Mouse (Mus musculus) embryonic fibroblast, embryonic 13.5 days (primary cell): ENCODE measurements around the gene Itgb6. TPM values are rescaled to one million over a fixed set of nuclear protein-coding genes. Genes with fewer than 3 reads are reported as not detected.

Experiments used
- H3K27ac ChIP-seq: 2 replicates; pipeline ENCODE4 v1.5.1; 2012; ENCODE audit warnings: low read length, control low read depth, inconsistent platforms; ENCODE audit not compliant: insufficient read depth
- H3K4me1 ChIP-seq: 2 replicates; pipeline ENCODE4 v1.6.1; 2011; ENCODE audit warnings: low read length; ENCODE audit not compliant: control insufficient read depth, insufficient read depth
- H3K4me3 ChIP-seq: 2 replicates; pipeline ENCODE4 v1.5.1; 2011; ENCODE audit warnings: mild to moderate bottlenecking, control low read depth, low read length; ENCODE audit not compliant: insufficient read depth
- CTCF ChIP-seq: IDR thresholded peaks from 2 replicates; pipeline ENCODE4 v1.5.1; 2011; ENCODE audit warnings: mild to moderate bottlenecking, control low read depth, low read length, moderate library complexity, borderline replicate concordance; ENCODE audit not compliant: insufficient read depth
- POLR2A ChIP-seq: IDR thresholded peaks from 2 replicates; pipeline ENCODE4 v1.6.1; 2011; ENCODE audit warnings: low read depth, mild to moderate bottlenecking, control low read depth, low read length, moderate library complexity
- polyA plus RNA-seq: library from polyadenylated mRNA; stranded (reverse); fragments of >200 nt; gene quantifications from 2 replicates; pipeline ENCODE4 v1.2.4, GENCODE M21; 2011; ENCODE audit warnings: low read depth; ENCODE audit not compliant: missing spikeins, insufficient read length

Gene Itgb6
- polyA plus RNA-seq, 1 experiment: not detected

DNA sequence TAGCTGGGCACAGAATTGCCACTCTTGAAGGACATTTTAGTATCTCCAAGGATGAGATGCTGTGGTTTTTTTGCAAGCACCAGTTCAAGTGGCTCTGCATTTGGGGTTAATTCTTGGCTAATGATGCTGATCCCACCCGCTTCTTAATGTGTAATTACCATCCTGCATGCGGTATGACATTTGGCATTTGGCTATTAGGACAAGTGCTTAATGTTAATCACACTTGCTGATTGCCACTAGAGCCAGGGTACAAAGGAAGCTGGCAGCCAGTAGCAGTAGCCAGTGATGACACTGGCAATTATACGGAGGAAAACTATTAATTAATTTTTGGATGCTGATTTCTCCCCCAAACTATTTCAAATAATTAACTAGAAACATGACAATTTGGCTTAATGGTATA, 86.0 kb downstream of the Itgb6 start:
- Histone ChIP-seq H3K4me3 (no peak overlapping the region), H3K27ac (no peak overlapping the region), H3K4me1 (no peaks in the 10 kb centered on the region; the same call in 1 of the 2 replicates)
- TF ChIP-seq POLR2A (no peak), CTCF (no peak)

DNA sequence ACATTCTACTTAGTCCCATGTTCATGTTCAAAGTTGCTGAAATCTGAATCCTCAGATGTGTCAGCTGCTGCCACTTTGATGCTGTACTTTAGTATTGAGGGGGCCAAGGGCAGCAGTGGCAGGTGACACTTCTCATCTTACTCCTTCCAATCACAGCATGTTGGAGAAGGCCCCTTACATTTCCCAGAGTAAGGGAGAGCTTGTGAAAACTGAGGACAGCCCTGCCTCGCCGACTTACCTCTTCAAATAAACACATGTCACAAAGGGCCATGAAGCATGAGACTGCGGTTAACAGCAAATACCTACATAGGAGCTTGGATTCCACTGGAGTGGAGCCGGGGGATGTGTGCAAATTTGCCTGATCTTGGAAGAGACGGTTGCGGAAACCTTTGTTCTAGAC, 86.4 kb downstream of the Itgb6 start:
- Histone ChIP-seq H3K27ac (no peak overlapping the region), H3K4me3 (no peak overlapping the region), H3K4me1 (no peaks in the 10 kb centered on the region; the same call in 1 of the 2 replicates)
- TF ChIP-seq CTCF (no peak), POLR2A (no peak)

DNA sequence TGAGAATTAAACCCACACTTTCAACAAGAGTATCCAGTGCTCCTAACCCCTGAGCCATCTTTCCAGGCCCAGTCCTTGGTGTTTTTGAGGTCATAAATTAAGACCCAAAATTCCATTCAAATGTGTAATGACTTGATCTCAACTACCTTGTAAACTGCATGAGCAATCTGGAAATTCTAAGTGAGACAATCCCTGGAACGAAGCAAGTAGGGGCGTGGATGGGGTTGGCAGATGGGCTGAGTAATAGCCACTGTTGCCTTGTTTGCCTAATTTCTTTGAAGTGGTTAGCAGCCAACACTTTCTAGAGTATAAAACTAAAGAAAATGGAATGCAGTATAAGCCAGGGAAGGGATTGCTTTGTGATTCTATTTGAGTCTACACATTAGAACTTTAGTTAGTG, 89.7 kb downstream of the Itgb6 start:
- Histone ChIP-seq H3K4me1 (0 out of 2 replicates have a peak, but pooled peaks cover under 1% of the 10 kb centered on the region), H3K4me3 (no peak overlapping the region), H3K27ac (no peak overlapping the region)
- no peak for TF ChIP-seq CTCF
- TF ChIP-seq POLR2A: no peak

DNA sequence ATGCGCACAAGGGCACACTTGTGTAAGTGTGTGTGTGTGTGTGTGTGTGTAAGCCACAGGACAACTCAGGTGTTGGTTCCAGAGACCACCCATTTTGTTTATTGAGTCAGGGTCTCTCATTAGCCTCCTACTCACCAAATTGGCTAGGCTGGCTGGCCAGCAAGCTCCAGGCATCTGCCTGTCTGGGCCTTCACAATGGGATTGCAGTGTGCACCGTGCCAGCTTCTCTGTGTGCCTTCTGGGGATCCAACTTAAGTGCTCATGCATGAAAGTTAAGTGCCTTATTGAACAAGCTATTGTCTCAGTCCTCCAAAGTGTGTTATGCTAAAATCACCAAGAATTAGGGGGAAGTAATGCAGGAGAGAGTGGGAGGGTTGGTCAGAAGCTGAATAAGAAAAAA, 92.1 kb downstream of the Itgb6 start:
- 0 out of 2 replicates have a peak, but pooled peaks cover 4% of the 10 kb centered on the region for H3K4me1 ChIP-seq

DNA sequence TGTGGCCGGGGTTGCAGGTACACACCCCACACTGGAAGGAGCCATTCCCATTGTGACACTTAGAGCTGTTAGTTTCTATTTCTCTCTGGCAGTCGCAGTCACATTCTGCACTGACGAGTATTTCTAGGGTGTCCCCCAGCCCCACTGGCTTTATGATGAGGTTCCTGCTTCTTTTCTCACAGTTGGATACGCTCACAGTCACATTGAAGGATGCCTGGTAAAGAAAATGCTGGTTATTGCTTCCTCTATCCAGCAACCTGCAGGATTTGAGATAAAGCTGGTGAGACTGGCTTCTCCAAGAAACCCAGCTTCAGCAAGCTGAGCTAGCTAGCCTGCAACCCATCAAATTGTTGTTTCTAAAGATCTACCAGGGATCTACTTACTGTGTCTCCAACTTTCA, 94.5 kb downstream of the Itgb6 start:
- no peak overlapping the region for H3K4me3 ChIP-seq
- H3K27ac ChIP-seq: no peak overlapping the region
- TF ChIP-seq POLR2A (no peak), CTCF (no peak)
- H3K4me1 ChIP-seq: 0 out of 2 replicates have a peak, but pooled peaks cover 4% of the 10 kb centered on the region

More for the DNA sequence above, 92.1 kb downstream of the Itgb6 start:
- TF ChIP-seq POLR2A: no peak
- Histone ChIP-seq H3K4me3 (no peak overlapping the region), H3K27ac (no peak overlapping the region)

DNA sequence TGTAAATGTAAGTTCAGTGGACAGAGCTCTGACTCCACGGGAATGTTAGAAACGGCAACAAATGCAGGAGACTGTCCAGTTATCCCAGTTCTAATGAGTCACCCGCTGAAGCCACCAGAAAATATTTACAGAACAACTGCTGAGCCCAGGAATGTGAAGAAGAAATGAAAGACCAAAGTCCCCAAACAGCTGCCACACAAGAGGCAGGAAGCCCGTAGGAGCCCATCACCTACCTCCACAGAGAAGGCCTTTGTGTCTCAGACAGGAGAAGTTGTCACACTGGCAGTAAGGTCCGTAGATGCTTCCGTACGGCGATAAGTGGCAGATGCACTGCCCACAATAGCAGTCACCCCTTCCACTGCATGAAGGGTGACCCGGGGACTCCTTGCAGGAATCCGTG, 94.9 kb downstream of the Itgb6 start:
- Histone ChIP-seq H3K4me3 (no peak overlapping the region), H3K27ac (no peak overlapping the region), H3K4me1 (0 out of 2 replicates have a peak, but pooled peaks cover 4% of the 10 kb centered on the region)
- TF ChIP-seq POLR2A (no peak), CTCF (no peak)

DNA sequence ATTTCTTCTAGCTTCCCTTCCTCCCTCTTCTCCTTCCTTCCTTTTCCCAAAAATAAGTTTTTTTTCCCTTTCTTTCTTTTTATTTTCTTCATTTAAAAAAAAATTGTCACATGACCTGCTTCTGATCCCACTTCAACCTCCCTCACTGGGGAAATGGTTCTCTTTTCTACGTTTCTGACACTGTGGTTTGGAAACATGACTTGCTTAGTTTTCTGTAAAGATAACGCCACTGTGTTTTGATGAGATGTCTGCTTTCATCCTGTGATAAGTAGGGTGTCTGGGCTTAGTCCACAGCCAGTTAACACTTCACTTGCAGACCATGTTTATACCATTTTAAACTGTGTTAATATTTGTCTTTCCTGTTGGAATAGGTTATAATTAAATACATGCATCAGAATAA, 96.7 kb downstream of the Itgb6 start:
- H3K4me1 ChIP-seq: 0 out of 2 replicates have a peak, but pooled peaks cover 4% of the 10 kb centered on the region
- H3K4me3 ChIP-seq: no peak overlapping the region
- H3K27ac ChIP-seq: no peak overlapping the region
- TF ChIP-seq CTCF (no peak), POLR2A (no peak)

DNA sequence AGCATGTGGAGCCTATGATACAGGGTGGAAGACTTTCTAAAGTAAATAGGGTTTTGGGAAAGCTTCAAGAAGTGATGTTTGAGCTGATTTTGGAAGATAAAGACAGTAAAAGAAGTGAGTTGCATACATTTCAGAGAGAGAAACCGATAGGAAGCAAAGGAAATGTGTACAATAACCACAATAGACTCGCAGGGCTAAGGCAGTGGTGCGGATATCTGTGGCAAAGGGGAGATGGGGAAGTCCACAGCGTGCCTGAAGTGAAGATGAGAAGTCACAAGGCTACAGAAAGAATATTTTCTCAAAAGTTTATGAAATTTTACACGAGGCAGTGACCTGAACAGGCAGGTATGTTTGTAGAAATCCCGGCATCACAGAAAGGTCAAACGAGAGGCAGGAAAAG, 100.3 kb downstream of the Itgb6 start:
- no peak overlapping the region for H3K4me3 ChIP-seq
- no peaks in the 10 kb centered on the region for H3K4me1 ChIP-seq
- TF ChIP-seq CTCF: no peak
- TF ChIP-seq POLR2A: no peak
- no peak overlapping the region for H3K27ac ChIP-seq

DNA sequence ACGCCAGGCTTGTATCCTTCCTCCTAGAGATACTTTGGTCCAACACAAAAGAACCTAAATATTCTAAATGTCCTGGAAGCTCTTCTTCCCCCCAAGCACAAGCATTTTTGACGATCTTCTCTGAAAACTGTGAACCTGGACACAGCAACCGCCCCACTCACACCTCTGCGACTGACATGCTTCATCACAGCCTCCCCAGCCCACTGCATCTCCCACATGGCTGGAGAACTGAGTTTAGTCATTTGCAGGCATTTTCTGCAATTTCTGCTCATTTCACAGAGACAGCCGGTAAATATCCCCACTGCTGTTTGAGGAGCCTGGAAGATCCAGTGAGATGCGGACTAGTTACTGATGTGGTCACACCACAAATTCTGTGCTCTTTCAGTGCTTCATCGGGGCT, 107.7 kb downstream of the Itgb6 start:
- H3K4me1 ChIP-seq: no peaks in the 10 kb centered on the region
- H3K27ac ChIP-seq: no peak overlapping the region
- TF ChIP-seq POLR2A (no peak), CTCF (no peak)
- no peak overlapping the region for H3K4me3 ChIP-seq

DNA sequence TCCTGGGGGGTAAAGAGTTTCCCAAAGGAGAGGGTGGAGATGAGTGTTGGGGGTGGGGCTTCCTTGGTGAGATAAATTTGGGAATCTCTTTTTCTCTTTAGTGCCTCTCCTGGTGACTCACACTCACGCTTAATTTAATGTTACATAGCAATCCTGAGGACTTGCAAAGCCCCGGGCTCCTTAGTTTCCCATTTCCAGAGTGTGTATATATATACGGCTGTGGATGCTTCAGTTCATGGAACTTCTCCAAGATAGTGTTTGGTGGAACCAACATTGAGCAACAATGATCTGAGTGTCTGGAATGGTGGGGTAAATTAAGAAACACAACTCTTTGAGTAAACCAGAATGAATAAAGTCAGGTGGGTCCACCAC, 108.6 kb downstream of the Itgb6 start:
- no peaks in the 10 kb centered on the region for H3K4me1 ChIP-seq
- H3K27ac ChIP-seq: no peak overlapping the region
- no peak overlapping the region for H3K4me3 ChIP-seq
- TF ChIP-seq POLR2A (no peak), CTCF (no peak)

DNA sequence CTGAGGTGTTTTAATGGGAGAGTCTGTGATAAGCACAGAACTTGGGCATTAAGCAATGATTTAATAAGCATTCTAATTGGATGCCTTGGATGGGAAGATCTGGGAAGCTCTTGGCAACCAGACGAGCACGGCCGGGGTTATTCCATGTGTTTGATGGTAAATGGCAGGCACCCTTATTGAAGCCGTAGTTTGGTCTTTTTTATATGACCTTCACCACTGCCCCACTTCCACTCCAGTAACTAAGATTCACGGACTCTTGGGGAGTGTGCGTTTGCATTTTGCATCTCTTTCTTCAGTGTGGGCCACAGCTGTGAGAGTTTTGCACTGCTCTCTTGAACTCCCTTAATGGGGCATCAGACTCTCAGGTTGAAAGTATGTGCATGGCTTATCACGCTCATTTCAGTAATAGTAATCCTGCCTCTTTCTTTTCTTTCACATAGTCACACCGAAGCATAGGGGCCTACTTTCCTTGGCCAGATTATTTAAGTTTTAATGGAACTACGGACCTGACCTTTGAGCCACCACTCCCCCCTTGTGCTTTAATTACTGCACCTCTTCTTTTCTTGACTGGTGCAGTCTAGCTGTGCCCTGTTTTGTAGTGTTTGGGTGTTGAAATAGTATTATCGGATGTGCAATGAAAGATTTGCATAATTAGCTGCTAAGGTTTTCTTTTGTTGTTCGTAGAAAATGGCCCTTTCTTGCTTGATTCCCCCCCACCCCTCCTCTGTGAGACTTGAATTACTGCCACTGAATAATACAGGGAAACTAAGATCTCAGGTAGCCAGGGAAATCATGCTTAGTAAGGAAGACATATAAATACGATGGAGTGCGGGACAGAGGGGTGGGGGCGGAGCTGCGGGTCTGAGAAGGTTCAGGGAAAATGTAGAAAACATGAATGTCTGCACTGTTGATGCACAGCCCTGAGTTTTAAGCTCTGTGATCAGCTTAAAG, 109.3 kb downstream of the Itgb6 start:
- no peak overlapping the region for H3K27ac ChIP-seq
- H3K4me1 ChIP-seq: no peaks in the 10 kb centered on the region
- no peak overlapping the region for H3K4me3 ChIP-seq
- TF ChIP-seq POLR2A: no peak
- no peak for TF ChIP-seq CTCF
